Mouse (Mus musculus): Measurements from ENCODE around the gene Rgl2. TPM values are rescaled to one million over a fixed set of nuclear protein-coding genes. Genes with fewer than 3 reads are reported as not detected.

Gene Rgl2
- polyA plus RNA-seq, 1 experiment from 2014 or later = 48.0 TPM

GRCm38 (mm10) chr17:33935422-33936055, 6.2 kb downstream of the Rgl2 start:
- no peak overlapping the region for H3K4me3 ChIP-seq (ENCODE audit: low read depth, low read length)
- no peak for ATAC-seq (replicated peaks; ENCODE audit: low FRiP score)

GRCm38 (mm10) chr17:33936993-33937392, 7.7 kb downstream of the Rgl2 start:
- Histone ChIP-seq H3K36me3 (ENCODE audit: control insufficient read depth, insufficient read depth, low read length) (no peaks in the 10 kb centered on the region), H3K9me3 (ENCODE audit: control insufficient read depth, low read length) (no peaks in the 10 kb centered on the region), H3K4me2 (ENCODE audit: low read depth, low read length, severe bottlenecking) (no peak overlapping the region), H3K9ac (ENCODE audit: low read length) (no peak overlapping the region), H3K4me1 (replicated peaks; ENCODE audit: control insufficient read depth, insufficient read depth, low read length) (peaks cover 8% of the 10 kb centered on the region), H3K4me3 (ENCODE audit: low read depth, low read length) (no peak overlapping the region), H3K27ac (ENCODE audit: low read depth, low read length) (no peak overlapping the region), H3K27me3 (ENCODE audit: control insufficient read depth, insufficient read depth, low read length) (no peaks in the 10 kb centered on the region)
- no peak for ATAC-seq (replicated peaks; ENCODE audit: low FRiP score)
- WGBS = 89% methylated on average over 15 of the region's 15 CpGs
- DNase-seq (ENCODE audit: low spot score) = no peak

More at GRCm38 (mm10) chr17:33935422-33936055, 6.2 kb downstream of the Rgl2 start:
- H3K4me1 ChIP-seq (replicated peaks; ENCODE audit: control insufficient read depth, insufficient read depth, low read length) = peaks cover 11% of the 10 kb centered on the region
- WGBS = 88% methylated on average over 21 of the region's 21 CpGs
- H3K4me2 ChIP-seq (ENCODE audit: low read depth, low read length, severe bottlenecking) = no peak overlapping the region
- no peaks in the 10 kb centered on the region for H3K27me3 ChIP-seq (ENCODE audit: control insufficient read depth, insufficient read depth, low read length)
- no peak for DNase-seq (ENCODE audit: low spot score)
- no peaks in the 10 kb centered on the region for H3K36me3 ChIP-seq (ENCODE audit: control insufficient read depth, insufficient read depth, low read length)
- no peak overlapping the region for H3K27ac ChIP-seq (ENCODE audit: low read depth, low read length)
- no peaks in the 10 kb centered on the region for H3K9me3 ChIP-seq (ENCODE audit: control insufficient read depth, low read length)
- no peak overlapping the region for H3K9ac ChIP-seq (ENCODE audit: low read length)

GRCm38 (mm10) chr17:33938783-33939182, 9.4 kb downstream of the Rgl2 start:
- no peak overlapping the region for H3K4me3 ChIP-seq (ENCODE audit: low read depth, low read length)
- DNase-seq (ENCODE audit: low spot score) = no peak
- WGBS = 88% methylated on average over 11 of the region's 11 CpGs
- peaks cover 3% of the 10 kb centered on the region; the same call in 1 of the 2 replicates for H3K36me3 ChIP-seq (ENCODE audit: control insufficient read depth, insufficient read depth, low read length)
- ATAC-seq (replicated peaks; ENCODE audit: low FRiP score) = no peak
- no peak overlapping the region for H3K4me2 ChIP-seq (ENCODE audit: low read depth, low read length, severe bottlenecking)
- H3K4me1 ChIP-seq (replicated peaks; ENCODE audit: control insufficient read depth, insufficient read depth, low read length) = peaks cover 8% of the 10 kb centered on the region
- no peaks in the 10 kb centered on the region for H3K9me3 ChIP-seq (ENCODE audit: control insufficient read depth, low read length)
- H3K9ac ChIP-seq (ENCODE audit: low read length) = no peak overlapping the region
- no peak overlapping the region for H3K27ac ChIP-seq (ENCODE audit: low read depth, low read length)
- H3K27me3 ChIP-seq (ENCODE audit: control insufficient read depth, insufficient read depth, low read length) = no peaks in the 10 kb centered on the region

- H3K4me1 ChIP-seq (replicated peaks; ENCODE audit: control insufficient read depth, insufficient read depth, low read length) = peaks cover 8% of the 10 kb centered on the region
- under 1% methylated on average over 36 of the region's 36 CpGs for WGBS
- H3K4me2 ChIP-seq (ENCODE audit: low read depth, low read length, severe bottlenecking) = peak within 1 kb of the TSS; percentile 92
- no peaks in the 10 kb centered on the region for H3K9me3 ChIP-seq (ENCODE audit: control insufficient read depth, low read length)
- ATAC-seq (replicated peaks; ENCODE audit: low FRiP score) (peak; percentile 89), DNase-seq (ENCODE audit: low spot score) (peak; percentile 90)
- H3K9ac ChIP-seq (ENCODE audit: low read length) = peak within 1 kb of the TSS; percentile 73
- H3K4me3 ChIP-seq (ENCODE audit: low read depth, low read length) = peak within 1 kb of the TSS; percentile 85
- H3K27ac ChIP-seq (ENCODE audit: low read depth, low read length) = 0 out of 2 replicates have a peak within 1 kb of the TSS, but pooled peaks have one; percentile 50
- peaks cover 6% of the 10 kb centered on the region; the same call in 1 of the 2 replicates for H3K36me3 ChIP-seq (ENCODE audit: control insufficient read depth, insufficient read depth, low read length)
- H3K27me3 ChIP-seq (ENCODE audit: control insufficient read depth, insufficient read depth, low read length) = no peaks in the 10 kb centered on the region
Observed at GRCm38 (mm10) chr17:33940206-33940805, 11.0 kb downstream of the Rgl2 start, which contains the start of the genes Pfdn6 and Wdr46. Pfdn6 (minus strand) TSS chr17:33940343. Wdr46 (plus strand) TSS chr17:33940660.

- Histone ChIP-seq H3K9me3 (ENCODE audit: control insufficient read depth, low read length) (no peaks in the 10 kb centered on the region), H3K4me3 (ENCODE audit: low read depth, low read length) (peak overlapping the region; percentile 85), H3K9ac (ENCODE audit: low read length) (peak overlapping the region; percentile 73), H3K27ac (ENCODE audit: low read depth, low read length) (no peak overlapping the region), H3K4me2 (ENCODE audit: low read depth, low read length, severe bottlenecking) (peak overlapping the region; percentile 92), H3K4me1 (replicated peaks; ENCODE audit: control insufficient read depth, insufficient read depth, low read length) (peaks cover 8% of the 10 kb centered on the region), H3K27me3 (ENCODE audit: control insufficient read depth, insufficient read depth, low read length) (no peaks in the 10 kb centered on the region), H3K36me3 (ENCODE audit: control insufficient read depth, insufficient read depth, low read length) (peaks cover 6% of the 10 kb centered on the region; the same call in 1 of the 2 replicates)
- ATAC-seq (replicated peaks; ENCODE audit: low FRiP score) (no peak; the same call in 1 of the 2 replicates), DNase-seq (ENCODE audit: low spot score) (no peak)
- WGBS = 3% methylated on average over 26 of the region's 26 CpGs
Observed at GRCm38 (mm10) chr17:33940981-33941380, 11.6 kb downstream of the Rgl2 start.

- peaks cover 6% of the 10 kb centered on the region; the same call in 1 of the 2 replicates for H3K36me3 ChIP-seq (ENCODE audit: control insufficient read depth, insufficient read depth, low read length)
- no peak overlapping the region for H3K27ac ChIP-seq (ENCODE audit: low read depth, low read length)
- DNase-seq (ENCODE audit: low spot score) (no peak), ATAC-seq (replicated peaks; ENCODE audit: low FRiP score) (no peak)
- peaks cover 8% of the 10 kb centered on the region for H3K4me1 ChIP-seq (replicated peaks; ENCODE audit: control insufficient read depth, insufficient read depth, low read length)
- no peaks in the 10 kb centered on the region for H3K27me3 ChIP-seq (ENCODE audit: control insufficient read depth, insufficient read depth, low read length)
- 67% methylated on average over 19 of the region's 19 CpGs for WGBS
- H3K4me3 ChIP-seq (ENCODE audit: low read depth, low read length) = peak overlapping the region; percentile 85
- H3K9me3 ChIP-seq (ENCODE audit: control insufficient read depth, low read length) = no peaks in the 10 kb centered on the region
- H3K9ac ChIP-seq (ENCODE audit: low read length) = peak overlapping the region; percentile 73
- H3K4me2 ChIP-seq (ENCODE audit: low read depth, low read length, severe bottlenecking) = peak overlapping the region; percentile 92
Observed at GRCm38 (mm10) chr17:33941381-33941780, 12.0 kb downstream of the Rgl2 start.

- Histone ChIP-seq H3K27ac (ENCODE audit: low read depth, low read length) (no peak overlapping the region), H3K36me3 (ENCODE audit: control insufficient read depth, insufficient read depth, low read length) (peaks cover 6% of the 10 kb centered on the region; the same call in 1 of the 2 replicates), H3K9me3 (ENCODE audit: control insufficient read depth, low read length) (no peaks in the 10 kb centered on the region), H3K27me3 (ENCODE audit: control insufficient read depth, insufficient read depth, low read length) (no peaks in the 10 kb centered on the region), H3K4me2 (ENCODE audit: low read depth, low read length, severe bottlenecking) (no peak overlapping the region), H3K4me3 (ENCODE audit: low read depth, low read length) (no peak overlapping the region), H3K4me1 (replicated peaks; ENCODE audit: control insufficient read depth, insufficient read depth, low read length) (peaks cover 8% of the 10 kb centered on the region), H3K9ac (ENCODE audit: low read length) (no peak overlapping the region)
- DNase-seq (ENCODE audit: low spot score) (no peak), ATAC-seq (replicated peaks; ENCODE audit: low FRiP score) (no peak)
- WGBS = 92% methylated on average over 15 of the region's 15 CpGs
Observed at GRCm38 (mm10) chr17:33943454-33943853, 14.1 kb downstream of the Rgl2 start.

GRCm38 (mm10) chr17:33947430-33948089, 18.2 kb downstream of the Rgl2 start:
- 92% methylated on average over 10 of the region's 10 CpGs for WGBS
- ATAC-seq (replicated peaks; ENCODE audit: low FRiP score) (no peak), DNase-seq (ENCODE audit: low spot score) (no peak)
- H3K27me3 ChIP-seq (ENCODE audit: control insufficient read depth, insufficient read depth, low read length) = no peaks in the 10 kb centered on the region
- peaks cover 15% of the 10 kb centered on the region for H3K4me1 ChIP-seq (replicated peaks; ENCODE audit: control insufficient read depth, insufficient read depth, low read length)
- no peak overlapping the region for H3K4me2 ChIP-seq (ENCODE audit: low read depth, low read length, severe bottlenecking)
- H3K27ac ChIP-seq (ENCODE audit: low read depth, low read length) = no peak overlapping the region
- peaks cover 9% of the 10 kb centered on the region; the same call in 1 of the 2 replicates for H3K36me3 ChIP-seq (ENCODE audit: control insufficient read depth, insufficient read depth, low read length)
- no peaks in the 10 kb centered on the region for H3K9me3 ChIP-seq (ENCODE audit: control insufficient read depth, low read length)
- no peak overlapping the region for H3K4me3 ChIP-seq (ENCODE audit: low read depth, low read length)
- no peak overlapping the region for H3K9ac ChIP-seq (ENCODE audit: low read length)
